Mouse (Mus musculus) activated CD4-positive, CD25-positive, alpha-beta regulatory T cell, adult 4 months (primary cell): ENCODE results near the gene Tepp. TPM values are rescaled to one million over a fixed set of nuclear protein-coding genes. Genes with fewer than 3 reads are reported as not detected.

Experiments used
- ATAC-seq: one replicate; pipeline ENCODE4 v1.8.0; 2017
- polyA plus RNA-seq, 2 experiments: library from polyadenylated mRNA; unstranded; fragments of 100-300 nt; shearing (Covaris generic); gene quantifications; one replicate each; pipeline ENCODE4 v1.2.1; 2017

The Tepp gene
- not detected for polyA plus RNA-seq

DNA sequence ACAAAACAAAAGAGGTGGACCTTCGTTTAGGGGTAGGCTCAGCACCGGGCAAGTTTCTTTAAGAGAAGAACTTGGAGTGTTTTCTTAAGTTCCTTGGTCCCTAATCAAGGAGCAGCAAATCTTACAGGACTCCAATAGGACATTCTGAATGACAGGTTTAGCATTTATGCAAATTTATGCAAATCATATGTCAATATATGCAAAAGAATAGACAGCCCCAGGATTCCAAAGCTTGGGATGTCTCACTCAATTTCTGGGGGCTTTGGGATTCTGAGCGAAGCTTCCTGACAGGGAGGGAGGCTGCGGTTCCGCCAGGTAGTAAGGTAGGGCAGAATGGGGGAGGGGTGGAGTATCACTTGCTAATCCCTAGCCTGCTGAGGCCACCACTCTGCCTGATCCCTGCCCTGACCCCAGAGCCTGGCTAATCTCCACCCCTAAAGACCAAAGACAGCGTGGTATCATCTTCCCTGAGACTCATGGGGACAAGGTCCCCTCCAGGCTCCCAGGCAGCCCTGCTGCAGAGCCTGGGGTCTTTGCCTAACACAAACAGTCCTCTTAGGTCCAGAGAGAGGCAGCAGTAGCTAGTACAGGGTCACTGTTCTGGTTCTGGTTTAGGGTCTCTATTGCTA, at the start of gene Tepp:
Tepp (plus strand) TSS at position 225 of the 629 bp plus-strand sequence.
- no peak for ATAC-seq

DNA sequence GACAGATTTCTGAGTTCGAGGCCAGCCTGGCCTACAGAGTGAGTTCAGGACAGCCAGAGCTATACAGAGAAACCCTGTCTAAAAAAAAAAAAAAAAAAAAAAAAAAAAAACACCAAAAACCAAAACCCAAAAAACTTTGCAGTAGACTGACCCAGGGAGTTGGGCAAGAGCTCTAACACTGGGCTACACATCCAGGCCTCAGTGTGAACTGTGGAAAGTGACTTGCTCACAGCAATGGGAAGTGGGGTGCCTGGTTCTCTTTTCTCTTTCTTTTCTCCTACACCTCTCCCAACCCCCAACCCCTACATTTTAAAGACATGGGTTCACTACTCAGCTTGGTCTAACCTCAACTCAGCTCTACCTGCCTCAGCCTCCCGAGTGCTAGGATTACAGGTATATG, 48.2 kb upstream of the Tepp start:
- no peak for ATAC-seq

DNA sequence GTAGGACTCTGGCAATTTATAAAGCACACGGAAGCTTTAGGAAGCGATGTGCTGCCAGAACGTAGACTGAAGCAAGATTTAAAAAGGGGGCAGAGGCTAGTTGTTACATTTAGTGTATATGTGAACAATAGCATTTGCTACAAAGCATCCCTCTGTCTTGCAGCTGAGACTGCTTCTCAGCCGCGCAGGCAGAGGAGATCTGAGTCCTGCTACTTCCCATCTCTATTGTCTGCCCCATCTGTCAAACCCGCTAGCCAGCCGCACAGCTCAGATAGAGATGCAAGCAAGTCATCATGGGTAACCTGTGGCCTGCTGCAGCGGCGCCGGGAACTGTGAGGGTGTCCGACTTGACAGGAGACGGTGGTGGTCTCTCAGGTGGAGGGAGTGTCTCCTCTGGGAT, 39.9 kb upstream of the Tepp start:
- no peak for ATAC-seq

DNA sequence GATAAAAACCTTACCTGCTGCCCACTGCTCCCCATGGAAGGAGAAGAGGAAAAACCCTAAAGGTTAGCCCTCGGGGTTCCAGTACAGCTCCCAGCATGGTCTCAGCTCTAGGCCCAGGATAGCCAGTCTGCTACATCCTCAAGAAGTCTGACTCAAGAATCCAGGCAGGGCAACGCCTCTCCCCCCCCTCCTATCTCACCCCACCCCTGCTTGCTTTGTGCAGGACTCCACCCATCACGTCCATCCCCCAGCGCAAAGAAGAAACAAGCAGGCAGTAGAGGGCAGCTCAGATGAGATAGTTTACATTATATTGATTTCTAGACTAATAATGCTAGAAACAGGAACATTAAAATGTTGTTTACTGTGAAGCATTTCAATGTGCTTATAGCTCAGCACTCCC, 38.5 kb upstream of the Tepp start:
- no peak for ATAC-seq

DNA sequence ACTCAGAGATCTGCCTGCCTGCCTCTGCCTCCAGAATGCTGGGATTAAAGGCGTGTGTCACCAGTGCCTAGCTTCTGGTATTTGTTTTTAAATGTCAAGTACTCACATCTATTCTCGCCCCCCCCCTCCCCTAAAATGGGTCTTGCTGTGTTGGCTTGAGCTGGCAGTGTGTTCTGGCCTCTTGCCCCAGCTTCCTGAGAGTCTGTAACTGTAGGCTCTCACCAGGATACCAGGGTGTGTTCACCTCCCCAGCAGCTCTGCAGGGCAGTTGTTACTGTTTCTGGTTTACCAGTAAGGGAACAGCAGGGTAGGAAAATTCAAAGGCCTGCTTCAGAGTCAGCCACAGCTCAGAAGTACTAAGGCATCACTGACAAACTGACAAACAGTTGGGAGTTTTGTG, 37.5 kb upstream of the Tepp start:
- ATAC-seq, result no peak

DNA sequence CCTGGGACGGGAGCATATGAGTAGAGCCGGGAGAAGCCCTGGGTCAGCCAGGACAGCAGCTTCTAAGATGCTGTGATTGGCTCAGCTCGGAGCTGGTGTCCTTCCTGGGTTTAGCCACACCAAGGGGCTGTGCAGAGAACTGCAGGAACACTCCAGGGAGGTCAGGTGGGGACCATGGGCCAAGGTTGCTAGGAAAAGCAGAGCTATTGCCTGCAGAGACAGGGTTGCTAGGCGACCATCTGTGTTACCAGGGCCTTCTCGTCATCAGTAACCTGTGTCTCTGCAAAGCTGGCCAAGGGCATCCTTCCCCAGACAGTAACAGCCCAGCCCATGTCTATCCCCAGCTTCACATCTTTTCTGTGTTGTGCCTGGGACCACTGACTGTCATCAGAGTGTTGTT, 28.9 kb upstream of the Tepp start:
- no peak for ATAC-seq

DNA sequence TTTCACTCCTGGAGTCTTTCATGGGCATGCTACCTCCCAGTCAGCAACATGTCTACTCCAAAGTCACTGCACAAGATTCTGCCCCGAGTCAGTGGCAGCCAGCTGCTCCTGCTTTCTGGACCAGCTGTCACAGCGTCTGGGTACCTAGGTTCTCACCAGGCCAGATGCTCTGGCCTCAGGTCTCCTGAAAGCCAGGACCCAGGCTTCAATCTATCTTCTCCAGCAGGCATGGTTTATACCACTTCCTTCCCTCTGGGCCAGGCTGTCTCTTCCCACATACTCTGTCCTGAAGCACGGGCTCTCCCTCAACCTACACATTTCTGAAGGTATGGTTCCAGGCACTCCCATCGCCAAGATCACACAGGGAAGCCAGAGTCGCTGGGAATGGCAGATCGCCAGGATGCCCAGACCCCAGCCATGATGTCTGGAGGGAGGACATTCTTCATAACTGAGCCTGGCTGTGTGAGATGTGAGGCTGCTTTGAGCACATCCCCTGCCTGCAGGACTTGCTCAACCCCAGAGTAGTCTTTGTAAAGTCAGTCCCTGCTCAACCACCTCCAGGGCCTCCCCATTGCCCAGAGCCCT, 21.2 kb upstream of the Tepp start:
- no peak for ATAC-seq

DNA sequence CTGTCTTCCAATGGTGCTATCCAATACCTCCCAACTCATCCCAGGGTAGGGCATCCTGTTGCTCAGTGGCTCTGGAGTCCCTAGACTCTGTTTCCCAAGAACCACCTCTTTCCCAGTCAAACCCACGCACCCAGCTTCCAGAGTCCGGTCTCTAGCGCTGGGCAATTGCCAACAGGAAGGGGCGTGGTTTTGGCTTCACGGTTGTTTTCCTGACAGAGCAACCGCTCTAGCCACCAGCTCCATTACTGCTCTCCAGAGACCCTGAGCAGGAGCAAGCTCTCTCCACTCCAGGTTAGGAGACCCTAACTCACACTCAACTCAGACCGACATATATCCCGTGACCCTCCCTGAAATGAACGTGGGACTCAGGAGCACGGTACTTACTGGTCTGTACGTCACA, 17.2 kb upstream of the Tepp start:
- ATAC-seq, result no peak

DNA sequence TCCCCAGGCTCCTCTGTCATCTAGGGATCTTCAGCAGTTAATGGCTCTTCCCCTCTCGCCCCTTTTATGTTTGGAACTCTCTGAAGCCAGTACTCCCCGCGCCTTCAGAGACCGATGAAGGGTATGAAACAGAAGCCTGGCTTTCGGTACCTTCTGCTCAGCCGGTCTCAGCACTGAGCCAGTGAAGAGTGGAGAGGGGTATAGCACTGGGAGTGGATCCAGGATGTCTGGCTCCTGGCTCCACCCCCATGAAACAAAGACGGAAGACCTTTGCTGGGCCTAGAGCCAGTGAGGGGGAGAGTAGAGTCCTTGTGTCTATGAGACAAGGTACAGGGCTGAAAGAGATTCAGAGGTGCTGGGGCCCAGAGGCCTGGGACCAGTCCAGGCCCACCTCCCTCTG, 16.5 kb upstream of the Tepp start:
- no peak for ATAC-seq

DNA sequence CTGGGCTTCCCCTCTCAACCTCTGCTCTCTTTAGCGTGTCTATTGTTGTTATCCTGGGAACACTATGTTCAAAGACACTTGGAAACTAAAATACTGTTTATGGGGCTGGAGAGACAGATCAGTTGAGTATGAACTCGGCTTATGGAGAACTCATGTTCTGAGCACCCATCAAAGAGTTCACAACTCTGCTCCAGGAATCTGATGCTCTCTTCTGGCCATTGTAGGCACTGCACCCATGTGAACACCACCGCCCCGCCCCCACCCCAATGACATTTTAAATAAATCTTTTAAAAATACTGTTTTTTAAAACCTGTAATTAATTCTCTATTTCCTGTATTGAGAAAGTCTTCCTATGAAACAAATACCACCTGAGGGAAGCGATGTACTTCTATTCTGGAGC, 8.0 kb upstream of the Tepp start:
- ATAC-seq, result peak; percentile 81

DNA sequence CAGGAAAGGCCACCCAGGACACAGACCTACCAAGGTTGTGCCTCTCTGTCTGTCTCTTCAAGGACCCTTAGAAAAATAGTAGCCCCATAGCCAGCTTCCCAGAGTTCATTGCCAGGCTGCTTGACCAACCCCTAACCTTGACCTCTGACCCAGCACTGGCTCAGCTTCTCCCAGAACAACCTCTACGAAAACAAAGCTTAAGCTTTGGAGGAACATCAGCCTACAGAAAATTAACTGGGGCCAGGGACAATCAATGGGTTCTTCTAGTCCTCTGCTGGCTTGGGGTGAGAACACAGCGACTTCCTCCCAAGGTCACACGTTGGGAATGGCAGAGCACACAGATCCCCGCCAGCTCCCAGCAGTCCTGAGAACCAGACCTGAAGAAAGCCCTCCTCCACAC, 4.8 kb upstream of the Tepp start:
- ATAC-seq, result no peak

DNA sequence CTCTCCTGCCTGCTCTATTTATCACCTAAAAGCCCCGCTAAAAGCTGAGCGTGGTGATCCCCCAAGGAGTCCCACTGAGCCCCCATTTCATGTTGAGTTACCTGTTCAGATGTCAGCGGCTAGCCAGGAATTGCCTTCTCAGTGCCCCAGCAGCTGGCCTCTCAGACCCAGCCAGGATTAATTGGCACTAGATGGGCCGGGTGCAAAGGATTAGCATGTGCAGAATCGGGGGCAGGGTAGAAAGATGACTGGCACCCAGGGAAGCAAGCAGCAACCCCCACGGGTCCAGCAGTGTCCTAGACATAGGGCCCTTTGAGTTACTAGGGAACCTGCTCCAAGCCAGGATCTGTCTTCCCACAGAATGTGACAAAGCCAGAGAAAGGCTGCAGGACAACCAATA, 3.9 kb upstream of the Tepp start, which contains the start of gene Cngb1:
Cngb1 (minus strand) TSS at position 155 of the 400 bp plus-strand sequence.
- ATAC-seq, result no peak

DNA sequence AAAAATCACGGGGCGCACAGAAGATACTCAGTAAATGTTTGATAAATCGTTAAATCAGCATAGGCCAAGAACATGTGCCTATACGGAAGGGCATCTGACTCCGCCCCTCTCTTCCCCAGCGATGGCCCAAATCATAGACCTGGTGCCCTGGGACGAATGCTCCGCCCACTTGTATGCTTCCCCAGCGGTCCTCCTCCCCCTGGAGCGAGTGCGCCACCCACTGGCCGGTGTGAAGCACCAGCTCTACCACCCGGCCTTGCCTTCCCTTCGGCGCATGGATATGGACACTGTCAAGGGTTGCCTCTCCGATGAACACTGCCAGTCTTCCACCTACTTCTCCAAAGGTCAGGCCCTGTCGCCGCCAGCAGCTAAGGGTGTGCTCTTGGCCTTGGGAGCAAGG, 2.5 kb downstream of the Tepp start:
- no peak for ATAC-seq

DNA sequence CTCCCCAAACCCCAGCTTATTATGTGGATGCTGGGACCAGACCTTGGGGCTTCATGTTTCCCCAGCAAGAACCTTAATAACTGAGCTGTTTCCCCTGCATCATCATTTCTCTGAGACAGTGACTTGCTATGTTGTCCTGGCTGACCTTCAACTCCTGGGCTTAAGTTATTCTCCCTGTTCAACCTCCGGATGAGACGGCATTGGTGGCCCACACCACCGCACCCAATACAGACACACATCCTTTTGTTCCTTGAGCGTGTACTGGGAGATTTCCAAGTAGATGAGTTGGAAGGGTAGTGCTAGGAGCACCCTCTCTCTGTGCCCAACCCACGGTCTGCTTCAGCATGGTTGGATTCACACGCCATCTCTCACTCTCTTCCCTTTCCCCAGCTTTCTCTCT, 3.5 kb downstream of the Tepp start:
- ATAC-seq, result no peak

DNA sequence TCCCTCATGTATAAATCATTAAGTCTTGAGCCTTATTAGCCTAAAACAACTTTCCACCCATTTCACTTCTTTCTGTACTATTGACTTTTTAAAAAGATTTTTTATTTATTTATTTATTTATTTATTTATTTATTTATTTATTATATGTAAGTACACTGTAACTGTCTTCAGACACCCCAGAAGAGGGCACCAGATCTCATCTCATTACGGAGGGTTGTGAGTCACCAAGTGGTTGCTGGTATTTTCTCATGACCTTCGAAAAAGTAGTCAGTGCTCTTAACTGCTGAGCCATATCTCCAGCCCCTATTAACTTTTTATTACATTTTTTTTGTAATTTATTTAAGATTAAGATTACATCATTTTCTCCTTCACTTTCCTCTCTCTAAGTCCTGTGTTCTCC, 4.3 kb downstream of the Tepp start:
- no peak for ATAC-seq

DNA sequence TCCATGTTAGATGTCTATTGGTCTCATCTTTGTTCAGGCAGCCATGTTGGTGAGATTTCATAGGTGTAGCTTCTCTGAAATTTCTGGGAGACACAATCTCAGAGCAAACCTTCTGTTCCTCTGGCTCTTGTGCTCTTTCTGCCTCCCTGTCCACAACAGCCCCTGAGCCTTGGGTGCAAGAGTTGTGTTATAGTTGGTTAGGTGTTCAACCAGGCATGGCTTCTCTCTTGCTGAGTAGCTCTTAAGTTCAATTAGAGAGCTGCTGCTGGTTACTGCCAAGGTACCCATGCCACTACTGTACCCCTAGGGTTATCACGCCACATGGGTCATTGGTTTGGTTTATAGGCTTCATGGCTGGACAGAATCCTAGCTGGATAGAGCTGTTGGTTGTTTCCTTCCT, 5.0 kb downstream of the Tepp start:
- no peak for ATAC-seq

DNA sequence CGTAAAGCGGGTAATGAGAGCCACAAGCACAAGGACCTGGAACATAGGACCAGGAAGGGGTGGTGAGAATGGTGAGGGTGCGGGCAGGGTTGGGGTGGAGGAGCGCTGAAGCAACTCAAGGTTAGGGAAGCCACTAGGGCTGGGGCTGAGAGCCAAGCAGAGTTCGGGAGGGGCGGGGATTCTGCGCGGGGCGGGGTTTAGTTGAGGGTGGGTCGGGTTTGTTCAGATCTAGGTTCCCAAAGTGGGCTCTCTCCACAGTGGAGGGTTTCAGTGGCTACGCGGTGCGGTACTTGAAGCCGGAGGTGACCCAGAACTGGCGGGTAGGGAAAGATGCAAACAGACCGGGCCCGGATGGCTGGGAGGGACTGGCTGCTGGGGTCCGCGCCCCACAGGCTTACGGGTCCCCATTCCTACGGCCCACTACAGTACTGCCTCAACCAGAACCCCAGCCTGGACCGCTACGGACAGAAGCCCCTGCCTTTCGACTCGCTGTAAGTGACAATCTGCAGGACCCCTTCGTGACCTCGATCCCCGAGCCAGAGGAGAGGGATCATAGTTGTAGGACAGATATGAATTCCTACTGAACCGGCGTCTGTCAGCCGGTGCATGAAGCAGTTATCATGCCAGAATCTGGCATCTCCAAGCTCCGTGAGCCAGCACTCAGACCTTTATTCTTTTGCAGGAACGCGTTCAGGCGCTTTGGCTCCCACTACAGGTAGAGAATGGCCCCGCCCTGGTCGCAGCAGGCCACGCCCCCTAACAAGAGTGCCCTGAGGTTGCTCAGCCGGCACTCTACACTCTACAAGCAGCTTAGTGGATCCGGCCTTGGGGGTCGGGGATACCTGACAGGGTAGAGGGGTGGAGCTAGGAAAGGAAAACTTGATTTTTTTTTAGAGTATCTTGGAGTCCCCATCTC, 10.1 kb downstream of the Tepp start:
- ATAC-seq, result peak; percentile 97

DNA sequence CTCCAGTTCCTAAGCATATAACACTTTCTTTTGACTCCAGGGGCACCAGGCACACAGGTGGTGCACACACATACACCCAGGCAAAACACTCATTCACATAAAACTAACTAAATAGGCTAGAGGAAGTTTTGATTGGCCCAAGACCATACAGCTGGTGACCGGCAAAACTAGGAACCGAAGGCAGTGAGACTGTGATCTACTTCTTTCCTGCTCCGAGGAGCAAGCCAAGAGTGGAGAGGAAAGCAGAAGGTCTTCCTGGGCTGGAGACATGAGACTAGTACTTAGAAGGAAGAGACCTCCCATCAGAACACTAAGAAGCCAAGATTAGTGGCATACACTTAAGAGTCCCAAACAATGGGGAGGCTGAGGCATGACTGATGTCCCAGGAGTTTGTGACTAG, 12.8 kb downstream of the Tepp start:
- no peak for ATAC-seq

DNA sequence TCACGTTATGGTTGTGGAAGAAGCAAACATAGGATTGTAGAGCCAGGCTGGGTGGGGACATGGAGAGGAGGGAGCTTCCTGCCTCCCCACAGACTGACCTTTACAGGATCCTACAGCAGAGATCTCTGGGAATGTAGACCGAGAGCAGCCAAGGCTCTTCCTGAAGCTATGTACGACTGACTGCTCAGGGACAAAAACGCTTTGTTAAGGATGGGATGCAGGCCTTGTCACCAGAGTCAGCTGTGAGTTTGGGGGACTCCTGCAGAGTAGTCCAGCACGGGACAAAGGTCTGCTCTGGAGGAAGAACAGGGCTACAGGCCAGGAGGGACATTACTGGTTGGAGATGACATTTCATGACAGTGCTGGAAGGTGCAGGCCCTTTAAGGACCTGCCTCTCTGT, 14.3 kb downstream of the Tepp start:
- ATAC-seq, result no peak

DNA sequence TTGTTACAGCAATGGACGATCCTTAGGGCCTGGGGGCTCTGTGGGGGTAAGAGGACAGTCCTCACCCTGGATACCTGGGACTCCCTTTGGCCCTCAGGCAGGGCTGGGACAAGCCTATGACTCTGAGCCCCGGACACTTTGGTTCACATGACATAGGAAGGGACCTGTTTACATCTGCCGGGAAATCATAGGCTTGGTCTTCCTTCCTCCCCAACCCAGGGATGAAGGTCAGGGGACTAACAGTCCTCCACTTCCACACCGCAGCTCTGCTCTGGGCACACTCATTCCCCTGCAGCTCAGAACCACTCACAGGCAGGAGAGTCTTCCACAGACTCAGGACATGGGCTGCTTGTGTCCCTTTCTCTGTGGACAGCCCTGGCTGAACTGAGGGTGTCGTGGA, 16.5 kb downstream of the Tepp start:
- ATAC-seq, result no peak

DNA sequence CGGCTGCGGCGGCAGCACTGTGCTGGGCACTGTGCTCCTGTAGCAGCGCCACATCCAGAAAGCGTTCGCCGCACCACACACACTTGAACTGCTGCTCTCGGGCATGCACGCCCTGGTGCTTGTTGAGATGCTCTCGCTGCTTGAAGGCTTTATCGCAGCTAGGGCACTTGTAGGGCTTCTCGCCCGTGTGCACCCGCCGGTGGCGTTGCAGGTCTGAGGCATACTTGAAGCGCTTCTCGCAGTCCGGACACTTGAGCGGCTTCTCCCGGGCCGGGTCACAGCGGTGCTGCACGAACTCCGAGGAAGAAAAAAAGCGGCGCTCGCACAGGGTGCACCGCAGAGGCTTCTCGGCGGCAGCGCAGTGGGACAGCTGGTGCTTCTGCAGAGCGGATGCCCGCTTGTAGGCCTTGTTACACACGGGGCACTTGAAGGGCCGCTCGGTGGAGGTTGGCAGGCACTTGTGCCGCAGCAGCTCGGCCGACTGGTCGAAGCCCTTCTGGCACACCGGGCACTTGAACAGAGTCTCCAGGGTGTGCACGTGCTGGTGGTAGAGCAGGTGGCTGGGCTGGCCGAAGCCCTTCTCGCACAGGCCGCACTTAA, 17.6 kb downstream of the Tepp start:
- no peak for ATAC-seq

DNA sequence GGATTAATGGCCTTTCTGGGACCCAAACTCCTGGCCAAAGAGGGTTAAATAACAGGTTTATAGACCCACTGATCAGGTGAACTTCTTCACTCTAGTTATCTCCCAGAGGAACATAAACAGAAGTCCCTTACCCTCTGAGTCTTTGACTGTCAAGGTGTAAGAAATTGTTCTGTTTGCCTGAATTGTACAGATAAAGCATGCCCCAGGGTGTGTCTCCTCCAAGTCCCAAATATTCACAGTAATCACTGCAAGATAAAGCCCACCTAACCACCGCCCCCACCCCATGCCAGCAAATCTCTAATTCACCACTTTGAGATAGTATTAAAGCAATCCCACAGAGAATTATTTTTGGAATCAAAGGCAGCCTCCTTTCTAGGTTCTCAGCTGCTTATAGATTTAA, 20.0 kb downstream of the Tepp start:
- no peak for ATAC-seq

DNA sequence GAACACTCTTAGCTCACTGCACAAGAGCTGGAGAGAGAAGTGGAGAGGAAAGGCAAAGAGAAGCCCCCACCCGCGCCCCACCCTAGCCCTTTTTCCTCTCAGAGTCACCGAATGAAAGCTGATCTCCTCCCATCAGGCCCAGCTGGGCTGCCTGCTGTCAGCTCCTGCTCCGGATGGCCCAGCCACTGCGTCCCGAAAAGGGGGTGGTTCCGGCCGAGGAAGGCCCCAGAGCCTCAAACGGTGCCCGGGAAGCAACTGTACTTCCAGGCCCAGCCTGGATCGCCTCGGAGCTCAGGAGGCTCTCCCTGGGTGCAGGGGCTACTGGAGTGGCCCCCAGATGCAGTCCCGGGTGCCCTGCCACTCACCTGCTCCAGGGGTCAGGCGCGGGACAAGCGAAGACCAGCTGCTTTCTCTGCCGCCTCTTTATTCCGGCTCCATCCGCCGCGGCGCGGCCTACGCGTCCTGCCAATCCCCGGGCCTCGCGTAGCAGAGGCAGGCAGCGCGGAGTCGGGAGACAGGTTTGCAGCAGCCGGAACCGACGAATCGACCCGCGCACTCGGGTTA, 20.9 kb downstream of the Tepp start:
- peak; percentile 47 for ATAC-seq
